Mouse (Mus musculus): Measurements from ENCODE around the gene Fhad1. TPM values are rescaled to one million over a fixed set of nuclear protein-coding genes. Genes with fewer than 3 reads are reported as not detected.
A peak's percentile ranks its signal among the peaks of the same experiment; 100 is the strongest.
"Not testable (repeated sequence)": the region's sequence is repeated elsewhere in the genome, so short reads cannot be mapped to it uniquely, and the experiment has no call there.

Gene Fhad1
- total RNA-seq (2021), result not detected

GRCm38 (mm10) chr4:142014659-142015608, at the start of gene Fhad1:
Gene Fhad1, minus strand, starts transcription at chr4:142015082.
- peak; percentile 53 to 56 for DNase-seq
- intact Hi-C loops (cut with DNase I), result loop anchor here (2.0 to 10.0 kb wide), 2 partner anchors 70 to 1010 kb away; partner anchors contain the start of gene Tmem51

- no peak for DNase-seq
- intact Hi-C loops (cut with DNase I), result no loop called here
These were observed 48.2 kb upstream of the Fhad1 start for GRCm38 (mm10) chr4:142063057-142063534.

GRCm38 (mm10) chr4:142061485-142062240, 46.8 kb upstream of the Fhad1 start:
- no peak for DNase-seq

GRCm38 (mm10) chr4:142060455-142061378, 45.8 kb upstream of the Fhad1 start:
- intact Hi-C loops (cut with DNase I), result no loop called here
- peak; percentile 48 to 53 for DNase-seq

More at GRCm38 (mm10) chr4:142061485-142062240, 46.8 kb upstream of the Fhad1 start:
- intact Hi-C loops (cut with DNase I), result no loop called here

GRCm38 (mm10) chr4:142059841-142060193, 44.9 kb upstream of the Fhad1 start:
- intact Hi-C loops (cut with DNase I), result no loop called here

GRCm38 (mm10) chr4:142059113-142059840, 44.4 kb upstream of the Fhad1 start:
- intact Hi-C loops (cut with DNase I), result no loop called here
- DNase-seq, result no peak

More at GRCm38 (mm10) chr4:142059841-142060193, 44.9 kb upstream of the Fhad1 start:
- no peak for DNase-seq

GRCm38 (mm10) chr4:142057529-142058216, 42.8 kb upstream of the Fhad1 start:
- DNase-seq, result peak; percentile 39 to 48
- intact Hi-C loops (cut with DNase I), result no loop called here

GRCm38 (mm10) chr4:142055600-142055999, 40.7 kb upstream of the Fhad1 start:
- DNase-seq, result no peak
- intact Hi-C loops (cut with DNase I), result no loop called here

GRCm38 (mm10) chr4:142054580-142054979, 39.7 kb upstream of the Fhad1 start:
- intact Hi-C loops (cut with DNase I), result no loop called here
- no peak for DNase-seq

- peak in 1 of 2 experiments; percentile 46 for DNase-seq
- intact Hi-C loops (cut with DNase I), result no loop called here
These were observed 39.0 kb upstream of the Fhad1 start for GRCm38 (mm10) chr4:142053661-142054448.

- intact Hi-C loops (cut with DNase I), result no loop called here
These were observed 38.4 kb upstream of the Fhad1 start for GRCm38 (mm10) chr4:142053261-142053660.

GRCm38 (mm10) chr4:142052391-142053132, 37.7 kb upstream of the Fhad1 start:
- DNase-seq, result no peak
- intact Hi-C loops (cut with DNase I), result no loop called here

More at GRCm38 (mm10) chr4:142053261-142053660, 38.4 kb upstream of the Fhad1 start:
- DNase-seq, result peak in 1 of 2 experiments; percentile 27

GRCm38 (mm10) chr4:142051883-142052282, 37.0 kb upstream of the Fhad1 start:
- intact Hi-C loops (cut with DNase I); DNase-seq: not testable (repeated sequence)

- intact Hi-C loops (cut with DNase I), result no loop called here
- DNase-seq, result no peak
These were observed 35.1 kb upstream of the Fhad1 start for GRCm38 (mm10) chr4:142049963-142050362.

GRCm38 (mm10) chr4:142048391-142048790, 33.5 kb upstream of the Fhad1 start:
- intact Hi-C loops (cut with DNase I), result no loop called here
- DNase-seq, result no peak

- DNase-seq, result no peak
- intact Hi-C loops (cut with DNase I), result no loop called here
These were observed 32.1 kb upstream of the Fhad1 start for GRCm38 (mm10) chr4:142047005-142047404.

- intact Hi-C loops (cut with DNase I), result no loop called here
- DNase-seq, result no peak
These were observed 31.6 kb upstream of the Fhad1 start for GRCm38 (mm10) chr4:142046496-142046895.
